Mouse (Mus musculus): Measurements from ENCODE around the gene Olfr152. TPM values are rescaled to one million over a fixed set of nuclear protein-coding genes. Genes with fewer than 3 reads are reported as not detected.

The Olfr152 gene
- polyA plus RNA-seq, 1 experiment from 2014 or later = not detected

Other genes starting within 250 kb of the Olfr152 start
- gene Olfr153, start 247.7 kb upstream of the Olfr152 start, polyA plus RNA-seq (2014; fragmentation: Nextera tagmentation; extraction: Ambion mirVana) = not detected in 2 replicates
- gene Olfr1128, start 233.9 kb upstream of the Olfr152 start, polyA plus RNA-seq (2014; fragmentation: Nextera tagmentation; extraction: Ambion mirVana) = not detected in 2 replicates
- gene Olfr1129, start 205.6 kb upstream of the Olfr152 start, polyA plus RNA-seq (2014; fragmentation: Nextera tagmentation; extraction: Ambion mirVana) = not detected in 2 replicates
- gene Olfr1130, start 173.3 kb upstream of the Olfr152 start, polyA plus RNA-seq (2014; fragmentation: Nextera tagmentation; extraction: Ambion mirVana) = not detected in 2 replicates
- gene Olfr1131, start 152.4 kb upstream of the Olfr152 start, polyA plus RNA-seq (2014; fragmentation: Nextera tagmentation; extraction: Ambion mirVana) = not detected in 2 replicates
- not detected in 2 replicates for gene Olfr1132, start 141.9 kb upstream of the Olfr152 start, polyA plus RNA-seq (2014; fragmentation: Nextera tagmentation; extraction: Ambion mirVana)
- gene Olfr1133, start 132.1 kb upstream of the Olfr152 start, polyA plus RNA-seq (2014; fragmentation: Nextera tagmentation; extraction: Ambion mirVana) = 0.29 TPM in 1 of 2 replicates, not detected in the other
- not detected in 2 replicates for gene Olfr1134, start 121.0 kb upstream of the Olfr152 start, polyA plus RNA-seq (2014; fragmentation: Nextera tagmentation; extraction: Ambion mirVana)
- gene Olfr1135, start 105.8 kb upstream of the Olfr152 start, polyA plus RNA-seq (2014; fragmentation: Nextera tagmentation; extraction: Ambion mirVana) = not detected in 2 replicates
- gene Olfr1136, start 85.5 kb upstream of the Olfr152 start, polyA plus RNA-seq (2014; fragmentation: Nextera tagmentation; extraction: Ambion mirVana) = not detected in 2 replicates
- gene Olfr1137, start 66.3 kb upstream of the Olfr152 start, polyA plus RNA-seq (2014; fragmentation: Nextera tagmentation; extraction: Ambion mirVana) = not detected in 2 replicates
- gene Olfr1138, start 39.5 kb upstream of the Olfr152 start, polyA plus RNA-seq (2014; fragmentation: Nextera tagmentation; extraction: Ambion mirVana) = not detected in 2 replicates
- gene Olfr1140, start 35.7 kb upstream of the Olfr152 start, polyA plus RNA-seq (2014; fragmentation: Nextera tagmentation; extraction: Ambion mirVana) = not detected in 2 replicates
- gene Olfr1141, start 25.5 kb upstream of the Olfr152 start, polyA plus RNA-seq (2014; fragmentation: Nextera tagmentation; extraction: Ambion mirVana) = not detected in 2 replicates
- gene Olfr1143, start 21.1 kb downstream of the Olfr152 start, polyA plus RNA-seq (2014; fragmentation: Nextera tagmentation; extraction: Ambion mirVana) = 0.18 TPM in 1 of 2 replicates, not detected in the other
- gene Olfr1145, start 30.3 kb downstream of the Olfr152 start, polyA plus RNA-seq (2014; fragmentation: Nextera tagmentation; extraction: Ambion mirVana) = not detected in 2 replicates
- not detected in 2 replicates for gene Olfr1148, start 51.0 kb downstream of the Olfr152 start, polyA plus RNA-seq (2014; fragmentation: Nextera tagmentation; extraction: Ambion mirVana)
- gene Olfr1150-ps1, start 64.5 kb downstream of the Olfr152 start, polyA plus RNA-seq (2014; fragmentation: Nextera tagmentation; extraction: Ambion mirVana) = not detected in 2 replicates
- gene Olfr1151, start 76.4 kb downstream of the Olfr152 start, polyA plus RNA-seq (2014; fragmentation: Nextera tagmentation; extraction: Ambion mirVana) = not detected in 2 replicates
- 0.06 TPM in 1 of 2 replicates, not detected in the other for gene Olfr1152, start 87.0 kb downstream of the Olfr152 start, polyA plus RNA-seq (2014; fragmentation: Nextera tagmentation; extraction: Ambion mirVana)
- gene Olfr1153, start 115.5 kb downstream of the Olfr152 start, polyA plus RNA-seq (2014; fragmentation: Nextera tagmentation; extraction: Ambion mirVana) = 0.11 TPM in 1 of 2 replicates, not detected in the other
- gene Olfr1154, start 125.7 kb downstream of the Olfr152 start, polyA plus RNA-seq (2014; fragmentation: Nextera tagmentation; extraction: Ambion mirVana) = not detected in 2 replicates
- gene Olfr1155, start 165.7 kb downstream of the Olfr152 start, polyA plus RNA-seq (2014; fragmentation: Nextera tagmentation; extraction: Ambion mirVana) = not detected in 2 replicates
- gene Olfr1156, start 173.6 kb downstream of the Olfr152 start, polyA plus RNA-seq (2014; fragmentation: Nextera tagmentation; extraction: Ambion mirVana) = 0.11 TPM in 1 of 2 replicates, not detected in the other
- not detected in 2 replicates for gene Olfr1157, start 188.8 kb downstream of the Olfr152 start, polyA plus RNA-seq (2014; fragmentation: Nextera tagmentation; extraction: Ambion mirVana)
- gene Olfr74, start 195.2 kb downstream of the Olfr152 start, polyA plus RNA-seq (2014; fragmentation: Nextera tagmentation; extraction: Ambion mirVana) = not detected in 2 replicates
- not detected in 2 replicates for gene Olfr1158, start 210.6 kb downstream of the Olfr152 start, polyA plus RNA-seq (2014; fragmentation: Nextera tagmentation; extraction: Ambion mirVana)
- gene Olfr1160, start 228.8 kb downstream of the Olfr152 start, polyA plus RNA-seq (2014; fragmentation: Nextera tagmentation; extraction: Ambion mirVana) = not detected in 2 replicates
- gene Olfr1161, start 243.3 kb downstream of the Olfr152 start, polyA plus RNA-seq (2014; fragmentation: Nextera tagmentation; extraction: Ambion mirVana) = not detected in 2 replicates

Data from embryonic facial prominence, embryonic 14.5 days (tissue).